Mouse (Mus musculus): ENCODE data around the gene Alkbh7. TPM values are rescaled to one million over a fixed set of nuclear protein-coding genes. Genes with fewer than 3 reads are reported as not detected.

Gene Alkbh7
- polyA plus RNA-seq, 1 experiment from 2014 or later = 45.7 TPM

DNA sequence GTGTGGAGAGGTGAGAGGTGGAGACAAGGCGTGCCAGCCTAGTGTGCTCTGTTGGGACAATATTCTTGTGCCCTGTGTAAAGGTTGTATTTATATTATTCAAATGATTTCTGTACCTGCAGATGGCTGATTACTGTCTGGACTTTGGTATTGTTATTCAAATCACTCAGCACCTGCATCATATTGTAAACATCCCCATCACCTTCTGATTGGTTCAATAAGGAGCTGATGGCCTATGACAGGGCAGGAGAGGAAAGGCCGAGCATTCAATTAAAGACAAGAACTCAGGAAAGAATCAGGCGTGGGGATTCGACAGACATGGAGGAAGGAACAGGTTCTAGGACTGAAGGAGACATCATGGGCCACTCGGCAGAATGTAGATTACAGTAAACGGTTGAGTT, 33.5 kb upstream of the Alkbh7 start:
- Histone ChIP-seq H3K9me3 (ENCODE audit: control insufficient read depth, low read length) (no peaks in the 10 kb centered on the region), H3K4me2 (ENCODE audit: low read length) (no peak overlapping the region), H3K36me3 (ENCODE audit: control insufficient read depth, insufficient read depth, low read length) (no peaks in the 10 kb centered on the region), H3K27me3 (ENCODE audit: control insufficient read depth, insufficient read depth, low read length) (no peaks in the 10 kb centered on the region), H3K4me3 (replicated peaks; ENCODE audit: low read depth, low read length) (no peak overlapping the region), H3K4me1 (ENCODE audit: control insufficient read depth, insufficient read depth, low read length) (no peaks in the 10 kb centered on the region), H3K27ac (replicated peaks; ENCODE audit: low read depth, low read length) (no peak overlapping the region), H3K9ac (replicated peaks; ENCODE audit: low read length) (no peak overlapping the region)
- DNase-seq = no peak
- WGBS = 78% methylated on average over 6 of the region's 6 CpGs
- no peak for ATAC-seq (ENCODE audit: low FRiP score, low TSS enrichment)

DNA sequence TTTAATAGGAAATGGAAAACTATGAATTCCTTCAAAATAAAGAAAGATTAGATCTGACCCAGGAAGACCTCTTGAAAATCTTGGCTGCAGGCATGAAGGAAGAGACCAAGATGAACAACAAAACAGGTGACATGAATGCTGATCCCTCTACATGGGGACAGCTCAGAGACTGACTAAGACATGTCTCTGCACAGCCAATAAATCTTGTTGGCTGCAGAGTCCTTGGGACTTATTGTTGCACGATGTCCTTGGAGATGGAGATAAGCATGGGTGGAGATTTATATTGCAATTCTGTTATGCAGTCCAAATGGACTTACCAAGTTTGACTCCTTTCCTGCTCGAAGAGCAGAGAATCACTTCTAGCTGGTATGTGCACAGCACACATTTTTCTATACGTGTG, 27.8 kb upstream of the Alkbh7 start:
- DNase-seq = no peak
- Histone ChIP-seq H3K9ac (replicated peaks; ENCODE audit: low read length) (no peak overlapping the region), H3K4me1 (ENCODE audit: control insufficient read depth, insufficient read depth, low read length) (no peaks in the 10 kb centered on the region), H3K9me3 (ENCODE audit: control insufficient read depth, low read length) (no peaks in the 10 kb centered on the region), H3K4me3 (replicated peaks; ENCODE audit: low read depth, low read length) (no peak overlapping the region), H3K27me3 (ENCODE audit: control insufficient read depth, insufficient read depth, low read length) (no peaks in the 10 kb centered on the region), H3K4me2 (ENCODE audit: low read length) (no peak overlapping the region), H3K27ac (replicated peaks; ENCODE audit: low read depth, low read length) (no peak overlapping the region), H3K36me3 (ENCODE audit: control insufficient read depth, insufficient read depth, low read length) (no peaks in the 10 kb centered on the region)
- 77% methylated on average over 3 of the region's 3 CpGs for WGBS
- no peak for ATAC-seq (ENCODE audit: low FRiP score, low TSS enrichment)

DNA sequence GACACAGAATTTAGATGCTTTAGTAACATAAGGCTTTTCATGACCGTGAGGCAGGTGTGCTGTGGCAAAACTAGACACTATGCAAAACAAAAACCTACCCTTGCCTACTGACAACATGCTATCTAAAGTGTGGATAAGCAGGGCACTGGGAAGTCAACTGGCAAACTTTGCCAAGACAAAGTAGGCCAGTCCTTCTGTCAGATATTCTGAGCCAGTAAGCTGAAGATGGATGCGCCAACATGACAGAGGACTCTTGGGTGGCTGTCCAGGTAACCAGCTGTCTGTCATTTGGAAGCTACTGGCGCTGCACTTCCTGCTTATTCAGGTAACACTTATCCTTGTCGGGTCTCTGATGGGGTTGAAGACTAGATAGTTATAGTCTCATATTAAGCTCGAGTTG, 27.1 kb upstream of the Alkbh7 start:
- Histone ChIP-seq H3K4me2 (ENCODE audit: low read length) (no peak overlapping the region), H3K9me3 (ENCODE audit: control insufficient read depth, low read length) (no peaks in the 10 kb centered on the region), H3K27ac (replicated peaks; ENCODE audit: low read depth, low read length) (no peak overlapping the region), H3K4me1 (ENCODE audit: control insufficient read depth, insufficient read depth, low read length) (no peaks in the 10 kb centered on the region), H3K27me3 (ENCODE audit: control insufficient read depth, insufficient read depth, low read length) (no peaks in the 10 kb centered on the region), H3K36me3 (ENCODE audit: control insufficient read depth, insufficient read depth, low read length) (no peaks in the 10 kb centered on the region), H3K4me3 (replicated peaks; ENCODE audit: low read depth, low read length) (no peak overlapping the region), H3K9ac (replicated peaks; ENCODE audit: low read length) (no peak overlapping the region)
- 67% methylated on average over 5 of the region's 5 CpGs for WGBS
- DNase-seq (no peak), ATAC-seq (ENCODE audit: low FRiP score, low TSS enrichment) (no peak)

DNA sequence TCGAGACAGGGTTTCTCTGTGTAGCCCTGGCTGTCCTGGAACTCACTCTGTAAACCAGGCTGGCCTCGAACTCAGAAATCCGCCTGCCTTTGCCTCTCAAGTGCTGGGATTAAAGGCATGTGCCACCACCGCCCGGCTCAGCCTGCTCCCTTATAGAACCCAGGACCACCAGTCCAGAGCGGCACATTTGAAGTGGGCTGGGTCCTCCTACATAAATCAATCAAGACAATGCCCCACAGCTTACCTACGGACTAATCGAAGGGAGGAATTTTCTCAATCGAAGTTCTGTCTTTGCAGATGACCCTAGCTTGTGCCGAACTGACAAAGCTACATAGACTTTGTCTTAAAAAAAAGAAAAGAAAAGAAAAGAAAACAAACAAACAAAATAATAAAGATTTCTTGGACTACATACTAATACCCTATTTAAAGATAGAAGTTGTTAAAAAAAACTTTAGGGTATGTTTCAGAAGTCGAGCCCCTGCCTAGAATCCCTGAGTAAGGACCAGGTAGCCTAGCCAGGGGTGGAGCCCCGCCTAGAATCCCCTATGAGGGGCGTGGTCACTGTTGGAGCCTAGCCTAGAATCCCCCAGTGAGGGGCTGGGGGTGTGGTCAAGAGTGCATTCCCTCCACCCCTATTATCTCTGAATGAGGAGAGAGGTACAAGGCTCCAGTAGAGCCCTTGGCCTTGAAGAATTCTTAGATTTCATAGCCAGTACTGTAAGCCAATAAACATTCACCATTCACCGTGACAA, 23.0 kb upstream of the Alkbh7 start:
- H3K27ac ChIP-seq (replicated peaks; ENCODE audit: low read depth, low read length) = no peak overlapping the region
- ATAC-seq (ENCODE audit: low FRiP score, low TSS enrichment) (no peak), DNase-seq (no peak)
- no peak overlapping the region for H3K9ac ChIP-seq (replicated peaks; ENCODE audit: low read length)
- no peaks in the 10 kb centered on the region for H3K9me3 ChIP-seq (ENCODE audit: control insufficient read depth, low read length)
- H3K4me1 ChIP-seq (ENCODE audit: control insufficient read depth, insufficient read depth, low read length) = no peaks in the 10 kb centered on the region
- H3K4me3 ChIP-seq (replicated peaks; ENCODE audit: low read depth, low read length) = no peak overlapping the region
- no peaks in the 10 kb centered on the region for H3K36me3 ChIP-seq (ENCODE audit: control insufficient read depth, insufficient read depth, low read length)
- WGBS = 63% methylated on average over 13 of the region's 14 CpGs
- H3K27me3 ChIP-seq (ENCODE audit: control insufficient read depth, insufficient read depth, low read length) = no peaks in the 10 kb centered on the region
- H3K4me2 ChIP-seq (ENCODE audit: low read length) = no peak overlapping the region

DNA sequence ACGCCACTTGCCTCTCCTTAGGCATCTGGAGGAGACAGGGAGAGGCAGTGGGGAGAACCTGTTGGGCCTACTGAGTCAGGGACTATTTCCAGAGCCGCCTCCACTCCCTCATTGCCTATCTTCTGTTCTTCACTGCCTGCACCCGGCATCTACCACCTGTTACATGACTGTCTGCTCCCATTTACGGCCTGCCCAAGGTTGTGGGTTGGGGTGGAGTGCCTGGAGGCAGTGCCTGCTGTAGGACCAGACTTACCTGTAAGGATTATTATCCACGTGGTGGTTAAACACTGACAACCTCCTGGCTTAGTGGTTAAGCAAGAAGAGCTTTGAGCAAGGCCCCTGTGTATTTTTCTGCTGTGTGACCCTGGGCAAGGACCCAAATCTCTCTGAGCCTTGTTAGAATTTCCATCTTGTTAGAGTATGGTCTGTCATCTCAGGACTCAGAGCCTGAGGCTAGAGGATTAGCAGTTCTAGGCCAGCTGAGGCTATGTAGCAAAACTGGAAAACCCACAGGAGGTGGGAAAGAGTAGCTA, 22.4 kb upstream of the Alkbh7 start:
- Histone ChIP-seq H3K9me3 (ENCODE audit: control insufficient read depth, low read length) (no peaks in the 10 kb centered on the region), H3K9ac (replicated peaks; ENCODE audit: low read length) (no peak overlapping the region), H3K4me1 (ENCODE audit: control insufficient read depth, insufficient read depth, low read length) (no peaks in the 10 kb centered on the region), H3K4me2 (ENCODE audit: low read length) (no peak overlapping the region), H3K27ac (replicated peaks; ENCODE audit: low read depth, low read length) (no peak overlapping the region), H3K36me3 (ENCODE audit: control insufficient read depth, insufficient read depth, low read length) (no peaks in the 10 kb centered on the region), H3K27me3 (ENCODE audit: control insufficient read depth, insufficient read depth, low read length) (no peaks in the 10 kb centered on the region), H3K4me3 (replicated peaks; ENCODE audit: low read depth, low read length) (no peak overlapping the region)
- 83% methylated on average over 5 of the region's 5 CpGs for WGBS
- ATAC-seq (ENCODE audit: low FRiP score, low TSS enrichment) (no peak), DNase-seq (no peak)

DNA sequence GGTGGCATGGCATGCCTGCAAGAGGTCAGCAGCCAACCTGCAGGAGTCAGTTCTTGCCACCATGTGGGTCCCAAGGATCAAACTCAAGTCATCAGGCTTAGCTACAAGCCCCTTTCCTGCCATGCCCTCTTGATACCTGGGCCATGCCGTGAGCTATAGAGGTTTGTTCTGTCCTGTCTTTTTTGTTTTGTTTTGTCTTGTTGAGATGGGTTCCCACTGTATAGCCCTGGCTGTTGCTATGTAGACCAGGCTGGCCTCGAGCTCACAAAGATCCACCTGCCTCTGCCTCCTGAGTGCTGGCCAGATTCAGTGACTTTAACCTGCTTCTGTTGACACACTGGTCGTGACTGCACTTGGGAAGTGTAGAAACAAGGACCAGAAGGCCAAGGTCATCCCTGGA, 21.7 kb upstream of the Alkbh7 start:
- no peaks in the 10 kb centered on the region for H3K36me3 ChIP-seq (ENCODE audit: control insufficient read depth, insufficient read depth, low read length)
- DNase-seq = no peak
- no peak overlapping the region for H3K4me3 ChIP-seq (replicated peaks; ENCODE audit: low read depth, low read length)
- 77% methylated on average over 3 of the region's 3 CpGs for WGBS
- no peaks in the 10 kb centered on the region for H3K9me3 ChIP-seq (ENCODE audit: control insufficient read depth, low read length)
- H3K27ac ChIP-seq (replicated peaks; ENCODE audit: low read depth, low read length) = no peak overlapping the region
- H3K4me2 ChIP-seq (ENCODE audit: low read length) = no peak overlapping the region
- H3K27me3 ChIP-seq (ENCODE audit: control insufficient read depth, insufficient read depth, low read length) = no peaks in the 10 kb centered on the region
- no peaks in the 10 kb centered on the region for H3K4me1 ChIP-seq (ENCODE audit: control insufficient read depth, insufficient read depth, low read length)
- no peak overlapping the region for H3K9ac ChIP-seq (replicated peaks; ENCODE audit: low read length)
- ATAC-seq (ENCODE audit: low FRiP score, low TSS enrichment) = no peak

DNA sequence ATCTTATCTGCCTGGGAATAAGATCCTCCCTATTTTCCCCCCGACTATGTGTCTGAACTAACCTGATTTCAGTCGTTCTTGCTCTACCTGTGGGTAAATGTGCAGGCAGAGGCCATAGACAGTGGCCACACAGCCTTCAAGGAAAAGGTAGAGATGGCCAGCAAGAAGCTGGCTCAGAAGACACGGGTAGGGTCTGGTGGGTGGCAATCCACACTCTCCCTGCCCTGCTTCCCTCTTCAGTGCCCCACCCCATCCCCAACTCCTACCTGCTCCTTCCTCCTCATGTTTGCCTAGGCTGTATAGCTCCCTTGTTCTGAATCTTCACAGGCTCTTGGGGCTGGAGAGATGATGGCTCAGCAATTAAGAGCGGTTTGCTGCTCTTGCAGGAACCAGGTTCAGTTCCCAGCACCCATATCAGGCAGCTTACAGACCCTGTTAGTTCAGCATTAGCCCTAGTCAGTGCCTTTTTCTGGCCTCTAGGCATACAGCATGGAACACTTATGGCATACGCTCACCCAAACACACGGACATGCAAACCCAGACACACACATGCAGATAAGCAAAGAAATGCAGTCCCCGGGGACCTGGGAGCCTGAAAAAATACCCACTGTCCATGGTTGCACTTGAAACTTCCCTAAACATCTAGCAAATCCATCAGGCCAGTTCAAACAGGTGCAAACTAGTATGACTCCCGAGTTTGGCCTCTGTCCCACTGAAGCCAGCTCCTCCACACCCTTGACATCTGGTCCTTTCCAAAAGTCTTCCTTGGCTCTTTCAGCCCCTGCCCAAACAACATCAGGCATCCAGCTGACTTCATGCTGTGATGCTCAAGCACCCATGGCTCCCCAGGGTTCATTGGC, 20.4 kb upstream of the Alkbh7 start:
- H3K9me3 ChIP-seq (ENCODE audit: control insufficient read depth, low read length) = no peaks in the 10 kb centered on the region
- no peak overlapping the region for H3K4me3 ChIP-seq (replicated peaks; ENCODE audit: low read depth, low read length)
- no peak for DNase-seq
- no peak overlapping the region for H3K27ac ChIP-seq (replicated peaks; ENCODE audit: low read depth, low read length)
- no peaks in the 10 kb centered on the region for H3K36me3 ChIP-seq (ENCODE audit: control insufficient read depth, insufficient read depth, low read length)
- H3K27me3 ChIP-seq (ENCODE audit: control insufficient read depth, insufficient read depth, low read length) = no peaks in the 10 kb centered on the region
- H3K9ac ChIP-seq (replicated peaks; ENCODE audit: low read length) = no peak overlapping the region
- WGBS = 80% methylated on average over 8 of the region's 8 CpGs
- H3K4me2 ChIP-seq (ENCODE audit: low read length) = no peak overlapping the region
- no peaks in the 10 kb centered on the region for H3K4me1 ChIP-seq (ENCODE audit: control insufficient read depth, insufficient read depth, low read length)
- no peak for ATAC-seq (ENCODE audit: low FRiP score, low TSS enrichment)

DNA sequence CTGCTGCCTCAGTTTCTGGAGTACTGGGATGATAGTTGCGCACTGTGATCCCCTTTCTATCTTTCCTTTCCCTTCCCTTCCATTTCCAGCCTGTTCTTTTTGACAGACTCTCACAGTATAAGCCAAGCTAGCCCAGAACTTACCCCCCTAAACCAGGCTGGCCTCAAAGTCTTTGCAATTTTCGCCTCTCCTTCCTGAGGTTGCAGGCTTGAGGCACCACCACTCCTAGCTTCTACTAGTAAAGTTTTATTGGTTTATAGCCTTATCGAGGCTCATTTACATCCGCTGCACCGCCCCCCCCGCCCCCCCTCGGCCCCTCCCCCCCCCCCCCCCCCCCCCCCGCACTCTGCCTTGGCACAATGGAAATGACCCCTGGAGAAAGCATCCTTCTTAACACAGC, 17.6 kb upstream of the Alkbh7 start:
- no peak overlapping the region for H3K4me2 ChIP-seq (ENCODE audit: low read length)
- 38% methylated on average over 7 of the region's 8 CpGs for WGBS

More for the DNA sequence above, 17.6 kb upstream of the Alkbh7 start:
- Histone ChIP-seq H3K4me3 (replicated peaks; ENCODE audit: low read depth, low read length) (no peak overlapping the region), H3K9me3 (ENCODE audit: control insufficient read depth, low read length) (no peaks in the 10 kb centered on the region), H3K9ac (replicated peaks; ENCODE audit: low read length) (no peak overlapping the region), H3K27ac (replicated peaks; ENCODE audit: low read depth, low read length) (no peak overlapping the region), H3K4me1 (ENCODE audit: control insufficient read depth, insufficient read depth, low read length) (no peaks in the 10 kb centered on the region), H3K27me3 (ENCODE audit: control insufficient read depth, insufficient read depth, low read length) (no peaks in the 10 kb centered on the region), H3K36me3 (ENCODE audit: control insufficient read depth, insufficient read depth, low read length) (no peaks in the 10 kb centered on the region)
- ATAC-seq (ENCODE audit: low FRiP score, low TSS enrichment) (no peak), DNase-seq (no peak)

Data from midbrain, embryonic 14.5 days (tissue).